Mouse (Mus musculus): ENCODE data around the gene Slc16a2. TPM values are rescaled to one million over a fixed set of nuclear protein-coding genes. Genes with fewer than 3 reads are reported as not detected.

The Slc16a2 gene
- 10 to 100 TPM; 57.3 to 60.0 TPM for total RNA-seq (2021)
- long read RNA-seq, experiment 1, full-length matches to known transcripts = 15 of 46 reads
- long read RNA-seq, experiment 1, partial matches to known transcripts = 4 of 46 reads
- long read RNA-seq, experiment 1, other reads (novel, unspliced or antisense) = 27 of 46 reads
- long read RNA-seq, experiment 2, full-length matches to known transcripts = 18 of 41 reads
- long read RNA-seq, experiment 2, partial matches to known transcripts = 2 of 41 reads
- long read RNA-seq, experiment 2, other reads (novel, unspliced or antisense) = 21 of 41 reads

- peak; percentile 46 to 49 for DNase-seq (ENCODE audit: low spot score in 2 of 2)
- intact Hi-C loops (cut with DNase I) = loop anchor here (5.0 kb wide), 1 partner anchor 125 kb away; no protein-coding TSS in a partner anchor
Measured at GRCm38 (mm10) chrX:103821832-103822196, at the start of gene Slc16a2. TSS of gene Slc16a2 (minus strand) at chrX:103821983.

DNA sequence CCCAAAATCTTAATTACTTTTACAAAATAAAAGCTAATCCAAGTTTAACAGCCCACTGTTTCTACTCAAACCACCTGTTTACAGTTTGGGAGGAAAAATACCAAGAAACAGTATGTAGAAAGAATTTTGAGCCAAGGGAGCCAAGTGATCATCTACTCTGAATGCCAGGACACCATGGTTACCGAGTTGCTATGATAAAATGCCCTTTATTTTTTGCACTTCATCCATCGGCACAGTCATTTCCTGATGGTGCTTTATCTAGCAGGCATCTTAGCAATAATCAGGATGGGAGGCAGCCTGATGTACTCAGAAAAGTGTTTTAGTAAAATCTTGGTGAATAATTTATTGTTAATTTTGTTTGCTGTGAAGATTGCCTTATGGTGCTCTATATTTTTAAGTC is 41.7 kb upstream of the Slc16a2 start:
- DNase-seq (ENCODE audit: low spot score in 2 of 2) = peak in 1 of 2 experiments; percentile 8

GRCm38 (mm10) chrX:103862877-103863276 is 41.1 kb upstream of the Slc16a2 start:
- intact Hi-C loops (cut with DNase I) = no loop called here
- DNase-seq (ENCODE audit: low spot score in 2 of 2) = no peak

More for the DNA sequence above, 41.7 kb upstream of the Slc16a2 start:
- intact Hi-C loops (cut with DNase I) = no loop called here

DNA sequence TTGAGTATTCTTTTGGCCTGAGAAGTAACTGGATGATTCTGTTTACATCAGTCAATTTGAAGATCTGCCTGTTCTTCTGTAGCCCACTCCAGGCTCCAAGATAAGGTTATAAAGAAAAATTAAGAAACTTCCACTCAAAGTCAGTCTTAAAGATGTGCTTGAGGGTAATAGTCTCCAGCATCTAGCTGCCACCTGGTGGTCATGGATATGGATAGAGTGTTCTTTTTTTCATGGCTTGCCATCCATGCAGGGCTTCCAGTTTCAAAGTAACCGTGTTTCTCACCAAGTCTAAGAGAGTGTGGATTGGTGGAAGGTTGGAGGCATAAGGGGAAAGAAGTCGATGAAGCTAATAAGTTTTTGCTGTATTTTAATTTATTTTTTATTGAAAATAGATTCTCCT is 23.5 kb upstream of the Slc16a2 start:
- intact Hi-C loops (cut with DNase I) = loop anchor here (2.0 kb wide), 1 partner anchor 148 kb away; no protein-coding TSS in a partner anchor
- DNase-seq (ENCODE audit: low spot score in 2 of 2) = peak; percentile 46 to 49

DNA sequence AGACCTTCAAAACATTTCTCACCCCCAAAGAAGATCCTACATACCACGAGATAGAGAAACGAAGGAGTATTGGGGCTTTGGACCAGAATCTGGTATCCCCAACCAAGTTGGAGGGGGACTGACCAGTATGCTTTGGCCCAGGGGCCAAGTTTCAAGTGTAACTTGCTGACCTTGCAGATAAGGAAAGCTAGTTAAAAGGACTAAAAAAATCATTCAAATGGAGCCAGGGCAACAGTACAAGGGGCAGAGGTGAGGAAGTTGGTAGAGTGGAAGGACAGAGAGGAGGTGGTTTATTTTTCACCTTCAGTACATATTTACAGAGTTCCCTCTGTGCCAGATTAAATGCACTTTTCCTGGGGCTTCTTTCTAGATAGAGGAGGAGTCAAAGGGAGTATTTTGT is 7.1 kb upstream of the Slc16a2 start:
- intact Hi-C loops (cut with DNase I) = no loop called here
- DNase-seq (ENCODE audit: low spot score in 2 of 2) = no peak

DNA sequence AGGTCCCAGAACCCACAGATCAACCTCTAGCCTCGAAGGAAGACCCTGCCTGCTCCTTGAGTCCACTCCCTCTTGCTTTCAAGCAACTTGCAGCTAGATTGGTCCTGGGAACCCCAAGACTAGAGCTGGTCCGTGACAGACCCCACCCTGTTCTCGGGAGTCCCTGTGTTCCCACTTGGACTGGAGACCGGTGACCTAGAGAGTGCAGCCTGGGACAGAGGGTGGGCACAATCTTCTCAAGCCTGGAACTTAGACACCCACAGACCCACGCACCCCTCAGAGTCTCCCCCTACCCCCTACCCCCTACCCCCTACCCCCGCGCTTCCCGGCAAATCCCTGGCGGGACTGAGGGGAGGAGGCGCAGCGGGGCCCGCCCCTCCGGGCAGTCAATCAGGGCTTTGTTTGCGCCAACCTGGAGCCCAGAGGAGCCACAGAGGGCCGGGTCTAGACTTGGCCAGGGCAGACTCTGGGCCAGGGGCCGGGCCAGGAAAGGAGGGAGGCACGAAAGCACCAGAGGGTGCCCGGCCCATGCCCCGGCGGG is 558 bp upstream of the Slc16a2 start:
- intact Hi-C loops (cut with DNase I) = loop anchor here (5.0 kb wide), 1 partner anchor 125 kb away; no protein-coding TSS in a partner anchor
- no peak for DNase-seq (ENCODE audit: low spot score in 2 of 2)

DNA sequence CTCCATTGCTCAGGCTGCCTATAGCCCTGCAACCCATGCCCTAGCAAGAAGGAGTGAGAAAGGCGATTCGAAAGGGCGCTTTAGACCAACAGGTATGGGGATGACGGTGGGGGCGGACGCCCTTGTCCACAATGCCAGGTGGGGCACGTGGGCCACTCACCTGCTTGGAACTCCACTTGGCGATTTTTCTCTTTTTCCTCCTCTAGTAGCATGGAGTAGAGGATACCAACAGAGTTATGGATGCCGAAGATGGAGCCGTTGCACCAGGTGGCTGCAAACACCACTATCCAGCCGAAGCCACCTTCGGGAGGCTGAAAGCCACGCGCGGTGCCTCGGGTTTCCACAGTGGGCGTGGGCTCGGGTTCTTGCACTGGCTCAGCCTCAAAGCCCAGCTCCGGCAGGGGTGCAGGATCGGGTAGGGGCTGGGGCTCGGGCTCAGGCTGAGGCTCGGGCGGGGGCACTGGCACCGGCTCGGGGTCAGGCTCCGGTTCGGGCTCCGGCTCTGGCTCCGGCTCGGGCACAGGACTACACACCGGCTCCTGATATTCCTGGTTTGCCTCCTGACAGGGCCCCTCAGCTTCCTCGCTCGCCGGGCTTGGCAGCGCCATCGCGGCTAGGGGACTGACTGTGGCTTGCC is 470 bp downstream of the Slc16a2 start:
- DNase-seq (ENCODE audit: low spot score in 2 of 2) = peak in 1 of 2 experiments; percentile 13
- intact Hi-C loops (cut with DNase I) = loop anchor here (5.0 kb wide), 1 partner anchor 124 kb away; no protein-coding TSS in a partner anchor

DNA sequence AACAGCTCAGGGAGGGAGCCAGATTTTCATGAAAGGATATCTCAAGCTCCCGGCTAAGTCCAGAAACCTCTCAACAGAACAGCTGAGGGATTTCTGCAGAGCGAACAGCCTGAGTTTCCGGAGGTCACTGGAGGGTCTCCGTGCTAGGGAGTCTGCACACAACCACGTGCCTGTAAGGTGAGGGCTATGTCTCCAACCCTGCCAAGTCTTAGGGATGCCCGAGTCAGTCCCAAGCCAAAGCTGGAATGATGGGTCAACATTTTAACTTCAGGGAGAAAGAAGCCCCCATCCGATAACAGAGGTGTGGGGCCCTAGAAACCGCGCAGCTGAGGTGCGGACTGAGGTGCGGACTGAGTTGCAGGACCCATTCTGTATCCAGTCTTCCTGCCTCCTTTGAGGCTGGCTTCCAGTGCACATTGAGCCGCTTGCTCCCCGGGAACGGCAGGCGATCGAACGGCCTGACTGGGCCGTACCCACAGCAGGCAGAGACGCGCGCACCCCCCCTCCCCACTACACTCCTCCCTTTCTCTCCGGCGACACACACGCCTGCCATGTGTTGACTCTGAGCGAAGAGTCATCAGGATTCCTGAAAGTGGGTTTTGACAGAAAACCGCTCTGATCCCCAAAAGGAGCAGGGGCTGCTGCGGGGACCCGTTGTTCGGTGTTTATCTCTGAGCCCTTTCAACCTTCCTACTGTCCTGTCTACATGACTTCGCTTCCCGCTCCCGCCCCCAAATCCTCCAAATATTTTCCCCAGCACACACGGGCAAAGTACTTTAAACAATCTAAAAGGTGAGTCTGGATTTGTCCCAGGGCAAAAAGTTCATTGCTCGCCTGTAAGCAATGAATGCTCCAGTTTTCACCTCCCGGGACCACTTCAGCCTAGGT is 1.2 kb downstream of the Slc16a2 start:
- peak in 1 of 2 experiments; percentile 6 for DNase-seq (ENCODE audit: low spot score in 2 of 2)
- intact Hi-C loops (cut with DNase I) = loop anchor here (5.0 kb wide), 1 partner anchor 123 kb away; no protein-coding TSS in a partner anchor

DNA sequence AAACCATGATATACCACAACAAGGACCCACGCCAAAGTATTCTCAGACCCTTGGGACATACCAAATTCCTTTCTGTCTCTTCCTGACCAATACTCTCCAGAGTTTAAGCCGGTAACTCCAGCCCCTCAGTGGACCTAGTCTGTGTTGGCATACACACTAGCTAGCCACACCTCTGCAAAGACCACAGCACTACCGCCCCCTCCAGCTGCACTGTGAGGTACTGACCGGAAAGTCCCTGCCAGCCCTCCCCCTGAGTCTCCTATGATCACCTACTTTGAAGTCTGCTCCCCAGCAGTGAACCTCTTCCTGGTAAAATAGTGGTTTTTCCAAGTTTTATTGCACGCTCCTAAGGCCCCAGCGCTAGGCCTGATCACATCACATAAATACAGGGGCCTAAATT is 2.5 kb downstream of the Slc16a2 start:
- intact Hi-C loops (cut with DNase I) = no loop called here
- DNase-seq (ENCODE audit: low spot score in 2 of 2) = no peak

GRCm38 (mm10) chrX:103812690-103813089 is 9.1 kb downstream of the Slc16a2 start:
- no peak for DNase-seq (ENCODE audit: low spot score in 2 of 2)
- intact Hi-C loops (cut with DNase I) = no loop called here

DNA sequence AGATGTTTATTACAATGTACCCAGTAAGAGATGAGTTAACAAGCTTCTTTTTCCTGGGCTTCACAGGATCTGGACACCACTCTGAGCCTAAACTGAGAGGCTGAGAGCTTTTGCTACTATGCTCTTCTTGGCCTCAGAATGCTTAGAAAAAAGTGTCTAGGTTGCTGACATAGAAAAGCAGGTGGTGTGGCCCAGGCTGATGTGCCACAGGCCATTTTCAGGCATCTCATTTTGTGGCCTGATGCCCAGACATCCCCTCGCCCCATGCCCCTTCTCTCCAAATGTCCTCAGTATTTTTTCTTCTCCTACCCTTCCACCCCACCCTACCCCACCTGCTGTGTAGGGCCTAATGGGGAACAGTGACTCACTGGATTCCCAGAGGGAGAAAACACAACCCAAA is 11.3 kb downstream of the Slc16a2 start:
- no peak for DNase-seq (ENCODE audit: low spot score in 2 of 2)
- intact Hi-C loops (cut with DNase I) = no loop called here

GRCm38 (mm10) chrX:103806373-103806772 is 15.4 kb downstream of the Slc16a2 start:
- intact Hi-C loops (cut with DNase I) = no loop called here
- DNase-seq (ENCODE audit: low spot score in 2 of 2) = no peak

- intact Hi-C loops (cut with DNase I) = no loop called here
- DNase-seq (ENCODE audit: low spot score in 2 of 2) = no peak
Measured at GRCm38 (mm10) chrX:103796961-103797360, 24.8 kb downstream of the Slc16a2 start.

GRCm38 (mm10) chrX:103795506-103795905 is 26.3 kb downstream of the Slc16a2 start:
- no peak for DNase-seq (ENCODE audit: low spot score in 2 of 2)
- intact Hi-C loops (cut with DNase I) = no loop called here

DNA sequence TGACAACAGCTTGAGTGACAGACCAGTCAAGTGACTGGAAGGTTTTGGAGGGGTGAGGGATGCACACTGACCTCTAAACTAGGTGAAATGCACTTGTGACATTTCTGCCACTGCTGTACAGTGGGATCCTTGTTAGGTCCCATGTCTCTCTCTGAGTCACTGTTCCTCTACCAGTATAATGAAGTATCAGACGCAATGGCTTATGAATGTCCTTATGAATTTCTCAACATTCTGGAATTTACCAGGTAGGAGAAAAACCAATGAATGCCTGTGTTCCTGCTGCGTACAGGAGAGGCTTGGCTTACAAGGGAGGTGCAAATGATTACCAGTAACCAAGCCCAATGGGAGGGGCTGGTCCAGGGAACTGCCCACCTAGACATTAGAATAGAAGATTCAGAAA is 30.5 kb downstream of the Slc16a2 start:
- intact Hi-C loops (cut with DNase I) = no loop called here
- DNase-seq (ENCODE audit: low spot score in 2 of 2) = no peak

GRCm38 (mm10) chrX:103785681-103786080 is 36.1 kb downstream of the Slc16a2 start:
- DNase-seq (ENCODE audit: low spot score in 2 of 2) = no peak

DNA sequence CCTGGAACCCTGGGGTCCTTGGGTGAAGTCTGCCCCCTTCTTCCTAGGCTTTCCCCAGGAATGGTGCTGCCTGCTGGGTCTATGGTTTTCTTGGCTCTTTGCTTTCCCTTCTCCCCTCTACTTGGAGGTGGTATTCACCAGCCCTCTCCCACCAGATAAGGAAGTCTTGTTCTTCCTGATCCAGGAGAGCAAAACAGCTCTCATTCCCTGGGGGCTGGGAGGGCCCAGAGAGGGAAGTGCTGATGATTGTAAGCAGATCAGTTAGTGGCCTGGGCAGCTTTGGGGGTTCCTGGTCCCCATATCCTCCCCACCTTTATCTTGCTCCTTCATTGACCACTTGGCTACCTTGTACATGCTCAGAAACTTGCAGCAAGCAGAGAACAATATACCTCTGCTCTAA is 45.4 kb downstream of the Slc16a2 start:
- intact Hi-C loops (cut with DNase I) = no loop called here
- no peak for DNase-seq (ENCODE audit: low spot score in 2 of 2)

More at GRCm38 (mm10) chrX:103785681-103786080, 36.1 kb downstream of the Slc16a2 start:
- intact Hi-C loops (cut with DNase I) = no loop called here

- no peak for DNase-seq (ENCODE audit: low spot score in 2 of 2)
Measured at GRCm38 (mm10) chrX:103746197-103746596, 75.6 kb downstream of the Slc16a2 start.

More at GRCm38 (mm10) chrX:103746197-103746596, 75.6 kb downstream of the Slc16a2 start:
- intact Hi-C loops (cut with DNase I) = no loop called here

All from left cerebral cortex, postnatal 14 days (tissue).